In the genomic region with DNA sequence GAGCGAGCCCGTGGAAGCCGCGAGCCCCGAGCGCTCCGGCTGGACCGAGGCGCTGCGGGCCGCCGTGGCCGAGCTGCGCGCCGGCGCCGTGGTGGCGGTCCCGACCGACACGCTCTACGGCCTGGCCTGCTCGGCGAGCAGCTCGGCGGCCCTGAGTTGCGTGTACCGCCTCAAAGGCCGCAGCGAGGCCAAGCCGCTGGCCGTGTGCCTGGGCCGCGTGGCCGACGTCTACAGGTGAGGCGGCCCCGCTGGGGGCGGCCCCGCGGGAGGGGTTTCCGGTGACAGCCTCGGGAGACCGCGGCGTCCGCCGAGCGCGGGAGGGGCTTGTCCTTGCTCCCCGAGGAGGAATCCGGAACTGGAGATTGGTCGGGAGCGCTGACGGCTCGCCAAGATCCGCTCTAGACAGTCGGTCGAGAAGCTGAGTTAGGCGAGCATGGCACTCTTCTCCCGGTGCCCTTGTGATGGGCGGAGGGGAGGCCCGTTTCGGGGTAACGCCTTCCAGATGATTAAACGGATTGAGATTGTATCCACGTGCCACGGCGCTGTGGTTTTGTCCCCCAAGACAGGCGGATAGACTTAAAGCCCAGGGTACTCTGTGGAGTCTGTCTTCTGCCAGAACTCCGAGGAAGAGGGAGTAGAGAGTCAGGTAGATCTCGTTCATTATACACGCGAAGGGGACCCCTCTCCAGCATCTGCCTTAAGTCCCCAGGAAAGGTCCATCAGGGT, we compare ENCODE assay signal across 8 mouse cellular contexts. TPM values are rescaled to one million over a fixed set of nuclear protein-coding genes. Genes with fewer than 3 reads are reported as not detected.
A peak's percentile ranks its signal among the peaks of the same experiment; 100 is the strongest.
DNase-seq lines count a peak whose midpoint lies in the region; ATAC-seq lines count a peak whose summit lies in the region.

Gene 1110065P20Rik (minus strand): TSS at position 264 of the 726 bp plus-strand sequence.

- ATAC-seq in hindbrain, embryonic 11.5 days (ENCODE audit: low FRiP score), result peak; percentile 64

- H3K4me1 ChIP-seq in hindbrain, embryonic 11.5 days (replicated peaks; ENCODE audit: control insufficient read depth, insufficient read depth, low read length), result peaks cover 9% of the 10 kb centered on the region

- no peaks in the 10 kb centered on the region for H3K36me3 ChIP-seq in hindbrain, embryonic 11.5 days (ENCODE audit: control insufficient read depth, insufficient read depth, low read length)

- peak; percentile 87 for DNase-seq in NIH3T3 (ENCODE audit: low read depth)
- DNase-seq in cerebellum, adult 9-11 months, result peak; percentile 85
- peak; percentile 61 to 68 for DNase-seq in frontal cortex, postnatal 14 days (ENCODE audit: low spot score in 2 of 2)
- peak; percentile 56 for DNase-seq in hindbrain, embryonic 11.5 days (ENCODE audit: low spot score)
- peak; percentile 55 to 67 for DNase-seq in layer of hippocampus, postnatal 14 days (ENCODE audit: low spot score in 2 of 2)
- DNase-seq in lung, postnatal 10 days, result peak; percentile 85
- DNase-seq in ovary, postnatal 10 days (ENCODE audit: low spot score), result peak; percentile 36
- peak; percentile 84 for DNase-seq in thymus, postnatal 14 days

- no peaks in the 10 kb centered on the region for H3K9me3 ChIP-seq in hindbrain, embryonic 11.5 days (ENCODE audit: control insufficient read depth, low read length)

- under 1% methylated on average over 69 of the region's 75 CpGs for WGBS in hindbrain, embryonic 11.5 days

- H3K9ac ChIP-seq in hindbrain, embryonic 11.5 days (ENCODE audit: low read depth, low read length), result peak within 1 kb of the TSS; percentile 88

- H3K27me3 ChIP-seq in hindbrain, embryonic 11.5 days (ENCODE audit: control insufficient read depth, insufficient read depth, low read length), result no peaks in the 10 kb centered on the region

- peak within 1 kb of the TSS; percentile 99 for H3K4me3 ChIP-seq in hindbrain, embryonic 11.5 days (ENCODE audit: low read depth, low read length)

- peak within 1 kb of the TSS; percentile 92 for H3K4me2 ChIP-seq in hindbrain, embryonic 11.5 days (replicated peaks; ENCODE audit: low read depth, low read length)

- peak within 1 kb of the TSS; percentile 94 for H3K27ac ChIP-seq in hindbrain, embryonic 11.5 days (ENCODE audit: low read depth, low read length)

RNA-seq across cellular contexts. Expression of gene 1110065P20Rik, which starts in this region (rescaled TPM):
- 55.0 and 55.9 TPM in 2 replicates for polyA plus RNA-seq in hindbrain, embryonic 11.5 days (2014; fragmentation: Nextera tagmentation; extraction: Ambion mirVana)
- total RNA-seq in layer of hippocampus, postnatal 14 days (2021), result 100 to 1,000 TPM; 101 to 106 TPM

Comparison
In these comparisons a context has a peak if more than half of its experiments do, and no peak if none do; other contexts are left out.
1. Peak in every context shown above with its lines: DNase-seq, ATAC-seq, H3K4me3 ChIP-seq and H3K27ac ChIP-seq.
2. DNase-seq: peak in every context shown above with its lines; median percentile 87 in NIH3T3; 85 in cerebellum, adult 9-11 months; 85 in lung, postnatal 10 days; 84 in thymus, postnatal 14 days; 64 in frontal cortex, postnatal 14 days; 61 in layer of hippocampus, postnatal 14 days; 56 in hindbrain, embryonic 11.5 days; 36 in ovary, postnatal 10 days.